Mouse (Mus musculus) intestine, postnatal 0 days (tissue): Measurements from ENCODE around the gene Gm2056. TPM values are rescaled to one million over a fixed set of nuclear protein-coding genes. Genes with fewer than 3 reads are reported as not detected.

ENCODE experiments used
- polyA plus RNA-seq: library from polyadenylated mRNA; unstranded; fragments of >200 nt; fragmentation: Nextera tagmentation; extraction: Ambion mirVana; gene quantifications from 2 replicates; pipeline ENCODE4 v1.2.1, GENCODE M21; 2015

The Gm2056 gene
- polyA plus RNA-seq, 1 experiment from 2014 or later = not detected

Other genes with a start within 250 kb of the Gm2056 start
- gene Gm21936, start 231.5 kb upstream of the Gm2056 start, polyA plus RNA-seq = not detected in 2 replicates
- gene BB287469, start 210.4 kb upstream of the Gm2056 start, polyA plus RNA-seq = not detected in 2 replicates
- not detected in 2 replicates for gene Gm2001, start 184.7 kb upstream of the Gm2056 start, polyA plus RNA-seq
- gene Gm2016, start 152.9 kb upstream of the Gm2056 start, polyA plus RNA-seq = not detected in 2 replicates
- gene Gm2022, start 131.6 kb upstream of the Gm2056 start, polyA plus RNA-seq = not detected in 2 replicates
- gene Gm2035, start 107.1 kb upstream of the Gm2056 start, polyA plus RNA-seq = not detected in 2 replicates
- not detected in 2 replicates for gene Gm2042, start 72.9 kb upstream of the Gm2056 start, polyA plus RNA-seq
- not detected in 2 replicates for gene Gm2075, start 15.2 kb upstream of the Gm2056 start, polyA plus RNA-seq
- not detected in 2 replicates for gene Gm6803, start 8.2 kb upstream of the Gm2056 start, polyA plus RNA-seq
- not detected in 2 replicates for gene Gm16368, start 56.7 kb downstream of the Gm2056 start, polyA plus RNA-seq
- gene Gm10436, start 155.1 kb downstream of the Gm2056 start, polyA plus RNA-seq = not detected in 2 replicates
- gene Gm8332, start 223.1 kb downstream of the Gm2056 start, polyA plus RNA-seq = not detected in 2 replicates
- gene Gm5662, start 247.5 kb downstream of the Gm2056 start, polyA plus RNA-seq = not detected in 2 replicates